Mouse (Mus musculus) ES-Bruce4 (cell line): ENCODE data around the gene 4931428F04Rik.

Experiments used
- CTCF ChIP-seq: IDR thresholded peaks from one replicate; pipeline ENCODE4 v1.8.1; 2011; ENCODE audit warnings: low read depth, low read length
- POLR2A ChIP-seq: IDR thresholded peaks from one replicate; pipeline ENCODE4 v1.8.1; 2011; ENCODE audit warnings: low read length; ENCODE audit not compliant: insufficient read depth

DNA sequence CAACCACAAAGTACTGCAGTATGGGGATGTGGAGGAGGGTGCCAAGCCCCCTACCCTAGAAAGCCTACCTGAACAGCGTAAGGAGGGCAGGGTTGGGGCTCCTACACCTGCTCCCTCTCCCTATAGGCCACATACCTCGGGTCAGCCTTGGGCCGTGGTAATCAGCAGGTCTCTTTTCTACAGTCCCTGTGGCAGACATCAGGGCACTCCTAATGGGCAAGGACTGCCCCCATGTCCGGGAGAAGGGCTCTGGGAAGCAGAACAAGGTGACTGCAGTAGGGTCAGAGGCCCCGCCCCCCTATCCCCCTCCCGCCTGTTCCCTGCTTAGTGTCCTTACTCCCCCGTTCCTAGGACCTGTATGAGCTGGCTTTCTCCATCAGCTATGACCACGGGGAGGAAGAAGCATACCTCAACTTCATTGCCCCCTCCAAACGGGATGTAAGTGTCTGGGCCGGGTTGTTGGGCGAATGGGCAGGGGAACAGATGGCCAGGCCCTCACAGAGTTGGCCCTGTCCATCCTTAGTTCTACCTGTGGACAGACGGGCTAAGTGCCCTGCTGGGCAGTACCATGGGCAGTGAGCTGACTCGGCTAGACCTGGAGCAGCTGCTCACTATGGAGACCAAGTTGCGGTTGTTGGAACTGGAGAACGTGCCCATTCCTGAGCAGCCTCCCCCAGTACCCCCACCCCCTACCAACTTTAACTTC lies 19.6 kb upstream of the 4931428F04Rik start:
- TF ChIP-seq CTCF (no peak), POLR2A (no peak)
